Mouse (Mus musculus) WW6 (cell line): ENCODE results near the gene Gm21976.

ENCODE experiments used
- DNase-seq: peaks from one replicate; pipeline ENCODE4 v3.0.0-alpha.2; 2013; ENCODE audit warnings: low read depth, low spot score

Gm21976 gene

GRCm38 (mm10) chr13:98279686-98280085 lies at the start of gene Gm21976:
Gene Gm21976, plus strand, starts transcription at chr13:98279887.
- no peak for DNase-seq

GRCm38 (mm10) chr13:98230511-98230910 lies 49.2 kb upstream of the Gm21976 start:
- DNase-seq = no peak

- no peak for DNase-seq
These were observed 44.2 kb upstream of the Gm21976 start for GRCm38 (mm10) chr13:98235451-98235850.

- peak; percentile 33 for DNase-seq
These were observed 39.6 kb upstream of the Gm21976 start for GRCm38 (mm10) chr13:98239978-98240641.

GRCm38 (mm10) chr13:98241531-98242282 lies 38.0 kb upstream of the Gm21976 start:
- no peak for DNase-seq

GRCm38 (mm10) chr13:98244571-98245350 lies 34.9 kb upstream of the Gm21976 start:
- no peak for DNase-seq

GRCm38 (mm10) chr13:98245386-98245785 lies 34.3 kb upstream of the Gm21976 start:
- DNase-seq = no peak

- DNase-seq = no peak
These were observed 30.1 kb upstream of the Gm21976 start for GRCm38 (mm10) chr13:98249594-98249993.

GRCm38 (mm10) chr13:98254921-98255320 lies 24.8 kb upstream of the Gm21976 start:
- DNase-seq = peak; percentile 31

- peak; percentile 97 for DNase-seq
These were observed 16.8 kb upstream of the Gm21976 start, which contains the start of the genes Utp15 and Ankra2 for GRCm38 (mm10) chr13:98262636-98263457. Gene Utp15, minus strand, starts transcription at chr13:98263041. Gene Ankra2, plus strand, starts transcription at chr13:98263074.

GRCm38 (mm10) chr13:98263458-98263987 lies 16.2 kb upstream of the Gm21976 start:
- no peak for DNase-seq

- no peak for DNase-seq
These were observed 15.6 kb upstream of the Gm21976 start for GRCm38 (mm10) chr13:98264111-98264510.

- no peak for DNase-seq
These were observed 5.7 kb upstream of the Gm21976 start for GRCm38 (mm10) chr13:98274023-98274422.

GRCm38 (mm10) chr13:98275646-98276045 lies 4.0 kb upstream of the Gm21976 start:
- DNase-seq = no peak

GRCm38 (mm10) chr13:98276253-98276652 lies 3.4 kb upstream of the Gm21976 start:
- DNase-seq = no peak

GRCm38 (mm10) chr13:98277501-98277900 lies 2.2 kb upstream of the Gm21976 start:
- no peak for DNase-seq

GRCm38 (mm10) chr13:98280990-98281650 lies 1.4 kb downstream of the Gm21976 start:
- DNase-seq = no peak

GRCm38 (mm10) chr13:98290719-98291118 lies 11.0 kb downstream of the Gm21976 start:
- no peak for DNase-seq

GRCm38 (mm10) chr13:98291712-98292111 lies 12.0 kb downstream of the Gm21976 start:
- no peak for DNase-seq

GRCm38 (mm10) chr13:98296072-98296471 lies 16.4 kb downstream of the Gm21976 start:
- DNase-seq = no peak
